Mouse (Mus musculus): ENCODE results near the gene Prdx5.

The Prdx5 gene

GRCm38 (mm10) chr19:6877965-6878364 is 31.9 kb downstream of the Prdx5 start:
- no peak for DNase-seq (ENCODE audit: low read depth)

DNA sequence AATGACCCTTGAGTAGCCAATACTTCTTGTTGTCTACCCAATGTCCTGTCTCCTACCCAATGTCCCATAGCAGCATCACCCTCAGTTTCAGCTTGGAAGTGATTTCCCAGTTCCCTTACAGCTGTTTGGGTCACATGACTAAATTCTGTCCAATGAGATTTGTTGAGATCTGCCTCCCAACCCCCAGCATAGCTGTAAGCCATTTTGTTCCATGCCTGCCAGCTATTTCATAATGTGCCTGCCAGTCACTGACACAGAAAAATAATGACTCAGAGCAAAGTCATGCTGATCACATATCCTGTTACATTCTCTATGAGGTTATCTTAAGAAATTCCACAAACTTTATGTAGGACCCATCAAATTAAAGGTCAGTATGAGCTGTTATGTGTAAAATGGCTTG is 33.1 kb downstream of the Prdx5 start:
- peak; percentile 71 for DNase-seq (ENCODE audit: low read depth)

GRCm38 (mm10) chr19:6875834-6876233 is 34.1 kb downstream of the Prdx5 start:
- DNase-seq (ENCODE audit: low read depth) = no peak

GRCm38 (mm10) chr19:6874257-6874656 is 35.6 kb downstream of the Prdx5 start:
- DNase-seq (ENCODE audit: low read depth) = no peak

- DNase-seq (ENCODE audit: low read depth) = no peak
Observed at GRCm38 (mm10) chr19:6872701-6873100, 37.2 kb downstream of the Prdx5 start.

GRCm38 (mm10) chr19:6871574-6872271 is 38.2 kb downstream of the Prdx5 start:
- no peak for DNase-seq (ENCODE audit: low read depth)

DNA sequence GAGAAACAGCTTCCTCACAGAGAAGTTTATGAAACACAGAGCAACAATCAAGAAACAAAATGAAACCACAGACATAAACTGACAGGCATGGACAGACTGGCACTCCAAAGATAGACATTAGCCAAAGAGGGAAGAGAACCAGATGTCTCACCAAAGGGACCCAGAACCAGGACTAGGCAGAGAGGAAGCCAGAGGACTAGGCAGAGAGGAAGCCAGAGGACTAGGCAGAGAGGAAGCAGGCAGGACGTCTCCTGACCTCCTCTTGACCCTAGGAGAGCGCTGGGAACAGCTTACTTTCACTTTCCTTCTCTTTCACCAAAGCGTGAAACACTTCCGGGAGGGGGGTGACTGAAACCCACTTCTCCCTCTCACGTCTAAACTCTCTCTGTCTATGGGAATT is 40.6 kb downstream of the Prdx5 start:
- DNase-seq (ENCODE audit: low read depth) = no peak

- no peak for DNase-seq (ENCODE audit: low read depth)
Observed at GRCm38 (mm10) chr19:6861451-6861850, 48.5 kb downstream of the Prdx5 start.

- DNase-seq (ENCODE audit: low read depth) = no peak
Observed at GRCm38 (mm10) chr19:6860706-6861105, 49.2 kb downstream of the Prdx5 start.

- no peak for DNase-seq (ENCODE audit: low read depth)
Observed at GRCm38 (mm10) chr19:6859971-6860370, 49.9 kb downstream of the Prdx5 start.

GRCm38 (mm10) chr19:6859032-6859651 is 50.8 kb downstream of the Prdx5 start:
- DNase-seq (ENCODE audit: low read depth) = no peak

DNA sequence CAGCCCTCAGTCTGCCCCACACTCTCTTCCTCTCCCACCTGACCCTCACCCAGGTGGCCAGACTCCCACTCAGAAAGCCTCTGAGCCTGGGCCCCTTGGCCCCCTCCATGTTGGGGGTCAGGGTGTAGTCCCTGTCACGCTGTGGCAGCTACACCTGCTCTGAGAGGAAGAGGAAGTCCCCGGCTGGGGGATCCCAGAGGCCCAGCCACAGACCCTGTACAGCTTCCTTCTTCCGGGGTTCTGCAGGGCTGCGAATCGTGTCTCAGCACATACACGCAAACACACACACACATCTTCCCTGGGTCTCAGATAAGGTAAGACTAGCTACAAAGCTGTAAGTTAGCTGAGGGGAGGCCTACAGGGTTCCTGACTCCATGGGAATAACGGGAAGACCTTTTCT is 51.9 kb downstream of the Prdx5 start, which contains the start of gene Ccdc88b:
Gene Ccdc88b (minus strand): TSS at position 181 of the 400 bp plus-strand sequence.
- DNase-seq (ENCODE audit: low read depth) = no peak

DNA sequence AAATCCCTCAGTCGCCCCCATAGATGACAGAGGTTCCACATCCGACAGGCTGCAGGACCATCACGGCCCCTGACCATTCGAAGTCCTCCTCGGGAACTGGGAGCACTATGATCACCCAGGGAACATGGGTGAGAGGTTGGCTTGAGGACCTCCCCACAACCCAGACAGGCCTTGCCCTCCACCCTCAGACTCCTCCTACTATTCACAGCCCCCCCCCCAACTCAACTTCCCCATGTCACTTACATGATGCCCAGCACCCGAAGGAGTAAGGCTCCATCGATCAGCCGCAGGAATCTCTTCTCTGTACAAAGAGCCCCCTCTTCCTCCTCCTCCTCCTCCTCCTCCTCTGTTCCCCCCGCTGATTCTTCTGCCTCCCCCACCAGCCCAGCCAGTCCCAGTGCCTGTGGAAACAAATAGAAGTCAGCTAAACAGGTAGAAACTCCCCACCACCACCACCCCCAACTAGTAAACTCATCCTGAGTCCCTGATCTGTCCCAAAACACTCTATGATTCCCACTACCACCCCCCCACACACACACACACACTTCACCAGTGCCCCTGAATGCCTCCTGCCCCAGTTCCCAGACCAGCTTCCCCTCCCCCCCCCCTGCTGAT is 52.4 kb downstream of the Prdx5 start:
- no peak for DNase-seq (ENCODE audit: low read depth)

DNA sequence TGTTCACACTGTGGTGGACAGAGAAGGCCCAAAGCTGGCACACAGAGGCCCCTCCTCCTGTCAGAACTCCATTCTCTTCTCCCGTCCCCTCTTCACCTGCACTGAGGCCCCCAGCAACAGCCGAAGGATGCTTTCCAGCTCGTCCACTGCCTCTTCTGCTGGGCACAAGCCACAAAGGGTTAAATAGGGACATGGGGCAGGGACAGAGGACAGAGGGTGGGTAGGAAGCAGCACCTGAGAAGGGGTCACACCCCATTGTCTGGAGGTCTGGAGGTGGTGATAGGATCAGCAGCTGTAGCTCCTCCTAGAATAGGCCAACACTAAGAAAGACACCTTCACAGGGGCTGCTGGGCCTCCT is 52.9 kb downstream of the Prdx5 start:
- no peak for DNase-seq (ENCODE audit: low read depth)

All from fibroblast of lung, adult 2 months (primary cell).